ENCODE assay signal across 13 mouse cellular contexts in the genomic region with DNA sequence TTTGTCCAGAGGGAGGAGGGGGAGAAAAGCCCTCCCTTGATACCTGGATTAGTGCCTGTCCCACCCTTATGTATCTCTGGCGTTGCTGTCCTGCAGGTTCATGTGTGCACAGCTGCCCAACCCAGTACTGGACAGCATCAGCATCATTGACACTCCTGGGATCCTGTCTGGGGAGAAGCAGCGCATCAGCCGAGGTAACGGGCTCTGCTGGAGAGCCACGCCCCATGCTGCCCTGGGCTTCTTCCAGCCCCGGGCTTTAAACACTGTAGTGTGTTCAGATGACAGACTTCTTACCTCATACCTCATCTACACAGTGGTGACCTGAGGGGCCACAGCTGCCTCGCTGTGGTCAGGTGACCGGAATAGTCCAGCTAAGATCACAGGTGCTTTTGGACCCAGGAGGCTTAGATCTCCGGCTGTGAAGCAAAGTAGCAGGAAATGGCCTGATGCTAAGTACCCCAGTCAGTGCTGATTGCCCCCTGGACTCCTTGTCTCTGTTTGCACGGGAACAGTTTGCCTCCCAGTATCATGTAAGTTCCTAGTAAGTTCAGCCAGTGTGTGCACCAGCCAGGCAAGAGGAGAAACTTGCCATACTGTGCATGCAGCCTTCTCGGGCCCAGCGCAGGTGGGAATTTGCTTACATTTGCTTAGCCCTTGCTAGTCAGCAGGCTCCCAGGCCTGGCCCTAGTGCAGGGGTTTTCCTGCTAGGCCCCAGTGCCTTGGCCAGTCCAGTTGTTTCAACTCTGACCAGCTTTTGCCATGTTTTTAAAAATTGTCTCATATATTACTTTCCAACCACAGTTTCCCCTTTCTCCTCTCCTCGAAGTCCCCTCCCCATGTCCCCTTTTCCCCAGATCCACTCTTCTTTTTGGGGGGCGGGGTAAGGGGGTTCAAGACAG. TPM values are rescaled to one million over a fixed set of nuclear protein-coding genes. Genes with fewer than 3 reads are reported as not detected.
DNase-seq lines count a peak whose midpoint lies in the region; ATAC-seq lines count a peak whose summit lies in the region.
"Had no signal": no experiment of that assay in that cellular context is flagged by ENCODE, and none has a peak within 500 bp of the region (broad histone marks: within the 10 kb centered on the region; RNA-seq: fewer than 3 reads in every experiment).

No protein-coding gene starts in this region.

- WGBS in heart, embryonic 11.5 days (ENCODE audit: insufficient replicate concordance), result 72% methylated on average over 14 of the region's 14 CpGs
- WGBS in neural tube, embryonic 13.5 days, result 87% methylated on average over 14 of the region's 14 CpGs
- 69% methylated on average over 14 of the region's 14 CpGs for WGBS in liver, embryonic 13.5 days (ENCODE audit: insufficient replicate concordance)

- H3K9me3 ChIP-seq in heart, embryonic 11.5 days (replicated peaks; ENCODE audit: control insufficient read depth, low read length), result no peaks in the 10 kb centered on the region
- H3K9me3 ChIP-seq in neural tube, embryonic 13.5 days, result no peaks in the 10 kb centered on the region
- H3K9me3 ChIP-seq in liver, embryonic 13.5 days (replicated peaks), result no peaks in the 10 kb centered on the region
- H3K9me3 ChIP-seq: embryonic facial prominence, embryonic 13.5 days had no signal

- no peak overlapping the region for H3K27ac ChIP-seq in heart, embryonic 11.5 days (ENCODE audit: low read depth, low read length)
- no peak overlapping the region for H3K27ac ChIP-seq in neural tube, embryonic 13.5 days (replicated peaks)
- peak overlapping the region; percentile 98 for H3K27ac ChIP-seq in liver, embryonic 13.5 days
- H3K27ac ChIP-seq: embryonic facial prominence, embryonic 13.5 days; hindbrain, postnatal 0 days; macrophage had no signal

- DNase-seq in heart, postnatal 36 days, result no peak
- DNase-seq in neural tube, embryonic 10.5 days (ENCODE audit: extremely low spot score, low spot score), result no peak
- DNase-seq in liver, embryonic 13.5 days, result no peak
- no peak for DNase-seq in right cerebral cortex, adult 18-20 months
- no peak for DNase-seq in adrenal gland, adult (ENCODE audit: inconsistent age in 2 of 2, low spot score in 1 of 2)
- no peak for DNase-seq in Muller cell, postnatal 12 days (ENCODE audit: inconsistent ontology term)
- DNase-seq: adrenal gland, adult 8-10 months; lung, adult 2 months had no signal

- H3K4me2 ChIP-seq in heart, embryonic 11.5 days, result peak overlapping the region; percentile 92
- H3K4me2 ChIP-seq in neural tube, embryonic 13.5 days, result no peak overlapping the region
- peak overlapping the region; percentile 98 for H3K4me2 ChIP-seq in liver, embryonic 13.5 days
- H3K4me2 ChIP-seq: embryonic facial prominence, embryonic 13.5 days had no signal

- intact Hi-C loops in heart, postnatal 36 days (cut with DNase I), result no loop called here

- no peak overlapping the region for H3K4me3 ChIP-seq in heart, embryonic 11.5 days (ENCODE audit: low read depth, low read length)
- no peak overlapping the region for H3K4me3 ChIP-seq in neural tube, embryonic 13.5 days
- H3K4me3 ChIP-seq in liver, embryonic 13.5 days (replicated peaks), result no peak overlapping the region
- H3K4me3 ChIP-seq: embryonic facial prominence, embryonic 13.5 days had no signal

- 0 out of 2 replicates have a peak overlapping the region, but pooled peaks have one; percentile 35 for H3K9ac ChIP-seq in heart, embryonic 11.5 days (ENCODE audit: low read depth, low read length)
- 0 out of 2 replicates have a peak overlapping the region, but pooled peaks have one; percentile 26 for H3K9ac ChIP-seq in neural tube, embryonic 13.5 days
- peak overlapping the region; percentile 95 for H3K9ac ChIP-seq in liver, embryonic 13.5 days
- H3K9ac ChIP-seq: embryonic facial prominence, embryonic 13.5 days had no signal

- no peaks in the 10 kb centered on the region for H3K27me3 ChIP-seq in heart, embryonic 11.5 days (ENCODE audit: control insufficient read depth, insufficient read depth, low read length)
- H3K27me3 ChIP-seq in neural tube, embryonic 13.5 days, result no peaks in the 10 kb centered on the region
- H3K27me3 ChIP-seq in liver, embryonic 13.5 days, result no peaks in the 10 kb centered on the region
- H3K27me3 ChIP-seq: embryonic facial prominence, embryonic 13.5 days had no signal

- peaks cover 75% of the 10 kb centered on the region for H3K4me1 ChIP-seq in heart, embryonic 11.5 days (ENCODE audit: control insufficient read depth, insufficient read depth, low read length)
- H3K4me1 ChIP-seq in neural tube, embryonic 13.5 days (replicated peaks), result peaks cover 48% of the 10 kb centered on the region
- peaks cover 91% of the 10 kb centered on the region for H3K4me1 ChIP-seq in liver, embryonic 13.5 days (replicated peaks)

- H3K36me3 ChIP-seq in heart, embryonic 11.5 days (ENCODE audit: control insufficient read depth, insufficient read depth, low read length), result peaks cover 16% of the 10 kb centered on the region
- H3K36me3 ChIP-seq in neural tube, embryonic 13.5 days, result peaks cover 64% of the 10 kb centered on the region
- peaks cover 66% of the 10 kb centered on the region for H3K36me3 ChIP-seq in liver, embryonic 13.5 days

- no peak for ATAC-seq in heart, embryonic 11.5 days (replicated peaks; ENCODE audit: insufficient number of reproducible peaks, low FRiP score, low TSS enrichment)
- no peak for ATAC-seq in neural tube, embryonic 13.5 days (ENCODE audit: low read depth)
- no peak for ATAC-seq in liver, embryonic 13.5 days (ENCODE audit: low read depth)
- ATAC-seq: hindbrain, postnatal 0 days had no signal

RNA-seq across cellular contexts. Expression of a gene that starts 4.8 kb away (rescaled TPM):
- 70.0 and 82.8 TPM in 2 replicates for polyA plus RNA-seq in heart, embryonic 11.5 days (2014; fragmentation: Nextera tagmentation; extraction: Ambion mirVana)
- 100 to 1,000 TPM; 105 to 151 TPM for total RNA-seq in heart, postnatal 36 days (2021)
- polyA plus RNA-seq in neural tube, embryonic 13.5 days (2015; fragmentation: Nextera tagmentation; extraction: Ambion mirVana), result 85.5 and 101 TPM in 2 replicates
- polyA plus RNA-seq in liver, embryonic 13.5 days (2015; fragmentation: Nextera tagmentation; extraction: Ambion mirVana), result 68.8 and 72.6 TPM in 2 replicates

RNA-seq across cellular contexts. Expression of a gene that starts 24.9 kb away (rescaled TPM):
- 0.44 and 0.74 TPM in 2 replicates for polyA plus RNA-seq in heart, embryonic 11.5 days (2014; fragmentation: Nextera tagmentation; extraction: Ambion mirVana)
- 10 to 100 TPM; 10.9 to 11.9 TPM for total RNA-seq in heart, postnatal 36 days (2021)
- 0.26 and 0.57 TPM in 2 replicates for polyA plus RNA-seq in neural tube, embryonic 13.5 days (2015; fragmentation: Nextera tagmentation; extraction: Ambion mirVana)
- 0.14 and 0.16 TPM in 2 replicates for polyA plus RNA-seq in liver, embryonic 13.5 days (2015; fragmentation: Nextera tagmentation; extraction: Ambion mirVana)

RNA-seq across cellular contexts. Expression of a gene that starts 39.9 kb away (rescaled TPM):
- polyA plus RNA-seq in heart, embryonic 11.5 days (2014; fragmentation: Nextera tagmentation; extraction: Ambion mirVana), result 6.1 and 8.4 TPM in 2 replicates
- 10 to 100 TPM; 24.5 to 25.9 TPM for total RNA-seq in heart, postnatal 36 days (2021)
- polyA plus RNA-seq in neural tube, embryonic 13.5 days (2015; fragmentation: Nextera tagmentation; extraction: Ambion mirVana), result 11.6 and 11.8 TPM in 2 replicates
- 4.1 and 4.8 TPM in 2 replicates for polyA plus RNA-seq in liver, embryonic 13.5 days (2015; fragmentation: Nextera tagmentation; extraction: Ambion mirVana)

RNA-seq across cellular contexts. Expression of a gene that starts 45.7 kb away (rescaled TPM):
- 22.2 and 27.7 TPM in 2 replicates for polyA plus RNA-seq in heart, embryonic 11.5 days (2014; fragmentation: Nextera tagmentation; extraction: Ambion mirVana)
- 10 to 100 TPM; 34.5 to 35.3 TPM for total RNA-seq in heart, postnatal 36 days (2021)
- polyA plus RNA-seq in neural tube, embryonic 13.5 days (2015; fragmentation: Nextera tagmentation; extraction: Ambion mirVana), result 103 and 111 TPM in 2 replicates
- polyA plus RNA-seq in liver, embryonic 13.5 days (2015; fragmentation: Nextera tagmentation; extraction: Ambion mirVana), result 3.5 and 4.9 TPM in 2 replicates

RNA-seq across cellular contexts. Expression of a gene that starts 53.4 kb away (rescaled TPM):
- 31.8 and 35.1 TPM in 2 replicates for polyA plus RNA-seq in heart, embryonic 11.5 days (2014; fragmentation: Nextera tagmentation; extraction: Ambion mirVana)
- 10 to 100 TPM; 12.1 to 14.2 TPM for total RNA-seq in heart, postnatal 36 days (2021)
- 71.5 and 73.9 TPM in 2 replicates for polyA plus RNA-seq in neural tube, embryonic 13.5 days (2015; fragmentation: Nextera tagmentation; extraction: Ambion mirVana)
- 26.3 and 29.9 TPM in 2 replicates for polyA plus RNA-seq in liver, embryonic 13.5 days (2015; fragmentation: Nextera tagmentation; extraction: Ambion mirVana)

Comparison
In these comparisons a context has a peak if more than half of its experiments do, and no peak if none do; other contexts are left out.
1. H3K9ac ChIP-seq: peak in every context shown above with its lines; median percentile 95 in liver, embryonic 13.5 days; 35 in heart, embryonic 11.5 days; 26 in neural tube, embryonic 13.5 days.